Mouse (Mus musculus): ENCODE measurements around the gene Hoxd3.

- TF ChIP-seq CTCF (IDR thresholded peaks at IDR 0.05; ENCODE audit: low read depth) (no peak), EP300 (optimal IDR thresholded peaks at IDR 0.05) (no peak)
These were observed 23.8 kb upstream of the Hoxd3 start for GRCm38 (mm10) chr2:74687698-74688555.

All from stomach, postnatal 0 days (tissue).